Mouse (Mus musculus): Measurements from ENCODE around the gene Trappc12. TPM values are rescaled to one million over a fixed set of nuclear protein-coding genes. Genes with fewer than 3 reads are reported as not detected.

Gene Trappc12
- polyA plus RNA-seq, 1 experiment, result 0.85 TPM

- Histone ChIP-seq H3K4me3 (replicated peaks) (no peak overlapping the region), H3K9me3 (ENCODE audit: control insufficient read depth, low read length) (no peaks in the 10 kb centered on the region), H3K36me3 (ENCODE audit: control insufficient read depth) (peaks cover 71% of the 10 kb centered on the region), H3K4me1 (ENCODE audit: control insufficient read depth) (peaks cover 5% of the 10 kb centered on the region), H3K27me3 (ENCODE audit: control insufficient read depth) (no peaks in the 10 kb centered on the region)
- TF ChIP-seq TAL1 (IDR thresholded peaks at IDR 0.05; ENCODE audit: low read length) (no peak), GATA1 (IDR thresholded peaks at IDR 0.05; ENCODE audit: low read length) (no peak)
Measured at GRCm38 (mm10) chr12:28717066-28717465, 33.2 kb downstream of the Trappc12 start.

DNA sequence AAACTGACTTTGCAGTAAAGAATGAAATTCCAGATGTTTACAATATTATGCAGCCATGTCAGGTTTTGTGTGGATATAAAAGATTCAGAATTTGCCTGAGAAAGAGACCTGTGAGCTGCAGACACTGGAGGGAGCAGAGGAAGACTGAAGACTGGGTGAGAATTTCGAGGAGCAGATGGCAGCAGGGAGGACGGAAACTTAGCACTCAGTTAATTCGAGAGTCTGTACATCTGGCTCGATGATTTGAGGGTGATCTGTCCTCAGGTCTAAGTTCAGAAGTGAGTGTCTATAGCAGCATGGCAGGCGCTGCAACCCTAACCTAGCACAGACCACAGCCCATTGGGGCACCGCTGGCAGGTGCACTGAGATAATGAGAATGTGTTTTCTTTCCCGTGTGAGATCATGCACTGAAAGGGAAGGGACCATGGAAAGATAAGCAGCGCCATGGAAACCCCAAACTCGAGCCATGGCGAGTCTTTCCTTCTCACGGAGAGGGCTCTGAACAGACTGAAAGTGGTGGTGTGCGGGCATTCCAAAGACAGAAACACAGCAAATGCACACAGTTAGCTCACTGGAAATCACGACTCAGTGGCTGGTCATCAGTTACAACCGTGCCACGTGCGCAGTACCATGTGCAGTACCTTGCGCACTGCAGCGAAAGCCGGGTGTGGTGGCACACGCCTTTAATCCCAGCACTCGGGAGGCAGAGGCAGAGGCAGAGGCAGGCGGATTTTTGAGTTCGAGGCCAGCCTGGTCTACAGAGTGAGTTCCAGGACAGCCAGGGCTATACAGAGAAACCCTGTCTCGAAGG, 35.2 kb downstream of the Trappc12 start:
- Histone ChIP-seq H3K4me1 (ENCODE audit: control insufficient read depth) (peaks cover 5% of the 10 kb centered on the region), H3K4me3 (replicated peaks) (no peak overlapping the region), H3K36me3 (ENCODE audit: control insufficient read depth) (peaks cover 69% of the 10 kb centered on the region), H3K27me3 (ENCODE audit: control insufficient read depth) (no peaks in the 10 kb centered on the region), H3K9me3 (ENCODE audit: control insufficient read depth, low read length) (no peaks in the 10 kb centered on the region)
- TF ChIP-seq TAL1 (IDR thresholded peaks at IDR 0.05; ENCODE audit: low read length) (no peak), GATA1 (IDR thresholded peaks at IDR 0.05; ENCODE audit: low read length) (no peak)

- H3K9me3 ChIP-seq (ENCODE audit: control insufficient read depth, low read length), result no peaks in the 10 kb centered on the region
- no peaks in the 10 kb centered on the region for H3K27me3 ChIP-seq (ENCODE audit: control insufficient read depth)
- no peak overlapping the region for H3K4me3 ChIP-seq (replicated peaks)
- peaks cover 5% of the 10 kb centered on the region for H3K4me1 ChIP-seq (ENCODE audit: control insufficient read depth)
- peaks cover 64% of the 10 kb centered on the region for H3K36me3 ChIP-seq (ENCODE audit: control insufficient read depth)
- TF ChIP-seq GATA1 (IDR thresholded peaks at IDR 0.05; ENCODE audit: low read length) (no peak), TAL1 (IDR thresholded peaks at IDR 0.05; ENCODE audit: low read length) (no peak)
Measured at GRCm38 (mm10) chr12:28710566-28711185, 39.6 kb downstream of the Trappc12 start.

DNA sequence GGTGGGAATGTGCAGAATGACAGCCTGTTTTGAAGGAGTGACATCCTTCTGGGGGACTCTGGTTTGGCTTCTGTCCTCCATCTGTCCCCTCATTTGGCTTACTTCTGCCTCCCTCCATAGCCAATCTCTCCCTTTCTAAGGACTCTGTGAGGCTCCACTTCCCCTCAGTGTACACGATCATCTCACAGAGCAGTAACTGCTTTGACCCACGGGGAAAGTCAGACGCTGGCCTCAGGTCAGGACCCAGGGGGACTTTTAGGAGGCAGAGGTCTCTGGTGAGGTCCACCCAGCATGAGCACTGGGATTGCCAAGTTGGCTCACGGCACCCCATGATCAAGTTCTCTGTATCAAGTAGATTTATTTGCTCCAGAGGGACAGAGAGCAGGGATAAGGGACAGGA, 42.1 kb downstream of the Trappc12 start:
- Histone ChIP-seq H3K4me3 (replicated peaks) (no peak overlapping the region), H3K27me3 (ENCODE audit: control insufficient read depth) (no peaks in the 10 kb centered on the region), H3K4me1 (ENCODE audit: control insufficient read depth) (no peaks in the 10 kb centered on the region), H3K36me3 (ENCODE audit: control insufficient read depth) (peaks cover 59% of the 10 kb centered on the region), H3K9me3 (ENCODE audit: control insufficient read depth, low read length) (no peaks in the 10 kb centered on the region)
- TF ChIP-seq TAL1 (IDR thresholded peaks at IDR 0.05; ENCODE audit: low read length) (no peak), GATA1 (IDR thresholded peaks at IDR 0.05; ENCODE audit: low read length) (no peak)

DNA sequence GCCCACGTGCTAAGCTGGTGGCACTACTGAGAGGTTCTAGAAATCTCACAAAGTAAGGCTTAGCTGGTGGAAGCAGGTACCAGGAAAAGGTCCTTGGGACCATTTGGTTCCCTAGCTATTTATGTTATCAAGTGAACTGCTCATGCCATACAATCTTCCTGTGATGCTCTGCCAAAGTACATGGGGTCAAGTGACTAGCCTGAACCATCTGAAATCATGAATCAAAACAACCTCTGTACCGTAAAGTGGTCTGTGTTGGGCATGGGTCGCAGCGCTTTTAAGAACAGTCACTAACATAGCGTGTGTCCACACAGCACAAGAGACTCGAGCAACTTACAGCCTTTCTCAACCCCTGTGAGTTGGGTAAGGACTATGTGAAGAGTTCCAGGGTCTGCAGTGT, 45.1 kb downstream of the Trappc12 start:
- TF ChIP-seq TAL1 (IDR thresholded peaks at IDR 0.05; ENCODE audit: low read length) (no peak), GATA1 (IDR thresholded peaks at IDR 0.05; ENCODE audit: low read length) (no peak)
- no peak overlapping the region for H3K4me3 ChIP-seq (replicated peaks)
- H3K27me3 ChIP-seq (ENCODE audit: control insufficient read depth), result no peaks in the 10 kb centered on the region
- H3K4me1 ChIP-seq (ENCODE audit: control insufficient read depth), result no peaks in the 10 kb centered on the region
- H3K9me3 ChIP-seq (ENCODE audit: control insufficient read depth, low read length), result no peaks in the 10 kb centered on the region
- H3K36me3 ChIP-seq (ENCODE audit: control insufficient read depth), result peaks cover 57% of the 10 kb centered on the region

DNA sequence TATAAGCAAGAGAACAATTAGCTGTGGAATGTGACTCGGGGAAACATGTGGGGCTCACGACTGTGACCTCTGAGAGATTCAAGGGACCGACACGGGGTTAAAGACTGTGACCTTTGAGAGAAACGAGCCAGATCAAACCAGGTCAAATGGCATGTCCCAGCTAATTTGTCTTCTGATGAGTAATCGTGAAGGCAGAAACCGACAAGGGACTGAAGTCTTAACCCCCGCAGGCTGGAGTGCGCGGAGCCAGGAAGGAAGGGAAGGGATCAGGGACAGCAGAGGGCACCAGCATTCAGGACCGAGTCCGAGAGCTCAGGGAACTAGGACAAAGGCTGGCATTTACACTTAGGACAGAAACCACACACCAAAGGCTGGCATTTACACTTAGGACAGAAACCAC, 45.9 kb downstream of the Trappc12 start:
- Histone ChIP-seq H3K36me3 (ENCODE audit: control insufficient read depth) (peaks cover 53% of the 10 kb centered on the region), H3K4me1 (ENCODE audit: control insufficient read depth) (no peaks in the 10 kb centered on the region), H3K4me3 (replicated peaks) (no peak overlapping the region), H3K27me3 (ENCODE audit: control insufficient read depth) (no peaks in the 10 kb centered on the region), H3K9me3 (ENCODE audit: control insufficient read depth, low read length) (no peaks in the 10 kb centered on the region)
- TF ChIP-seq TAL1 (IDR thresholded peaks at IDR 0.05; ENCODE audit: low read length), result no peak
- no peak for TF ChIP-seq GATA1 (IDR thresholded peaks at IDR 0.05; ENCODE audit: low read length)

DNA sequence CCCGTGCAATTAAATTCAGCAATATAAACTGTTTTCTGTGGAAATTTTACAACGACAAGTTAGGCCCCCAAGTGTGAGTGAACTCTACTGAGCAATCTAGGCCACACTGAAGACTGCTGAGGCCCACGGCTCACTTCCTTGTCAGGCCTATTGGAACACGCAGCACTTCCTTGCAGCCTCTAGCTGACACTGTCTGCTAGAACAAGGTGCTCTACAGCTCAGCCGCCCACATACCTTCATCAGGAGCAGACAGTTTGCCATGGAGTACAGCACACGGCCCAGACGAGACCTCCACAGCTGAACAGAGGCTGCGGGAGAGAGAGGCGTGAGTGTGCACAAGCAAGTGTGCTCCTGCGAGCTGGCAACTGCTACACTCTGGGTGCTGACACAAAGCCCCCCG, 49.0 kb downstream of the Trappc12 start:
- no peak for TF ChIP-seq TAL1 (IDR thresholded peaks at IDR 0.05; ENCODE audit: low read length)
- TF ChIP-seq GATA1 (IDR thresholded peaks at IDR 0.05; ENCODE audit: low read length), result no peak
- peaks cover 2% of the 10 kb centered on the region; the same call in 1 of the 2 replicates for H3K4me1 ChIP-seq (ENCODE audit: control insufficient read depth)
- H3K9me3 ChIP-seq (ENCODE audit: control insufficient read depth, low read length), result no peaks in the 10 kb centered on the region
- no peak overlapping the region for H3K4me3 ChIP-seq (replicated peaks)
- H3K27me3 ChIP-seq (ENCODE audit: control insufficient read depth), result no peaks in the 10 kb centered on the region
- peaks cover 55% of the 10 kb centered on the region for H3K36me3 ChIP-seq (ENCODE audit: control insufficient read depth)

GRCm38 (mm10) chr12:28700561-28701025, 49.7 kb downstream of the Trappc12 start:
- no peaks in the 10 kb centered on the region for H3K27me3 ChIP-seq (ENCODE audit: control insufficient read depth)
- H3K9me3 ChIP-seq (ENCODE audit: control insufficient read depth, low read length), result no peaks in the 10 kb centered on the region
- peaks cover 2% of the 10 kb centered on the region; the same call in 1 of the 2 replicates for H3K4me1 ChIP-seq (ENCODE audit: control insufficient read depth)
- TF ChIP-seq GATA1 (IDR thresholded peaks at IDR 0.05; ENCODE audit: low read length), result no peak
- no peak for TF ChIP-seq TAL1 (IDR thresholded peaks at IDR 0.05; ENCODE audit: low read length)
- H3K36me3 ChIP-seq (ENCODE audit: control insufficient read depth), result peaks cover 56% of the 10 kb centered on the region
- H3K4me3 ChIP-seq (replicated peaks), result no peak overlapping the region

DNA sequence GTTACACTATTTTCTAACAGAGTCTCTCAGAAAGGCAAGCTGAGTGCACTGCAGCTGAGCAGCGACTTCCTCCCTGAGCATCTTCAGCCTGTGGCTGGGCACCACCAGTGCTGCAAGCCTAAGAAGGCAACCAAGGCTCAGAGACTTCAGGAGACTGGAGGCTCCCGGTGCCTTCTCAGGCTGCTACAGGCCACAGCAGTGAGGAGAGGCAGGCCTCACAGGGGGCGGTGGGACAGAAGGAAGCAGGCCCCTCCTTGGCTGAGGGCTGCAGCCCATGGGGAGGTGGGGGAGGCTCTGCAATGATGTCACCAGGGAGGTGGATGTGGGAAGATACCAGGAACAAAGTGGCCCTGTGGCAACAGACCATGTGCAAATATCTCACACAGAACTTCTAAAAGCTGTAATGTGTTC, 50.2 kb downstream of the Trappc12 start:
- H3K4me1 ChIP-seq (ENCODE audit: control insufficient read depth), result peaks cover 2% of the 10 kb centered on the region; the same call in 1 of the 2 replicates
- H3K27me3 ChIP-seq (ENCODE audit: control insufficient read depth), result no peaks in the 10 kb centered on the region
- TF ChIP-seq GATA1 (IDR thresholded peaks at IDR 0.05; ENCODE audit: low read length), result no peak
- peaks cover 58% of the 10 kb centered on the region for H3K36me3 ChIP-seq (ENCODE audit: control insufficient read depth)
- no peak overlapping the region for H3K4me3 ChIP-seq (replicated peaks)
- H3K9me3 ChIP-seq (ENCODE audit: control insufficient read depth, low read length), result no peaks in the 10 kb centered on the region

Measured in erythroblast, embryonic 14.5 days (primary cell).